Mouse (Mus musculus) Patski (cell line): ENCODE results near the gene Fam163b. TPM values are rescaled to one million over a fixed set of nuclear protein-coding genes. Genes with fewer than 3 reads are reported as not detected.

Source experiments
- ATAC-seq: fragments of 100-300 bp; one replicate; pipeline ENCODE4 v1.8.0; 2021
- CTCF ChIA-PET: fragments of 350-600 bp; sonication (Branson Sonifier 250); formaldehyde crosslinking; loops from one replicate; lab custom pipeline; 2022; ENCODE audit warnings: inconsistent platforms; lab: Charles Lee
- POLR2A ChIA-PET: fragments of 350-600 bp; sonication (Branson Sonifier 250); formaldehyde crosslinking; loops from one replicate; lab custom pipeline; 2022; ENCODE audit warnings: antibody characterized with exemption, inconsistent platforms; lab: Charles Lee
- DNase-seq: peaks from one replicate; pipeline ENCODE4 v3.0.0-alpha.2; 2011; ENCODE audit warnings: low read depth, low spot score
- H3K27me3 ChIP-seq: fragments of 371-371 bp; one replicate; pipeline ENCODE4 v1.5.1; 2021
- CTCF ChIP-seq: fragments of 100-300 bp; IDR thresholded peaks from one replicate; pipeline ENCODE4 v1.5.1; 2021
- in situ Hi-C: fragments of 300-500 bp; cut with MboI; formaldehyde crosslinking; loops from 3 replicates; pipeline ENCODE4 v1.11.1; 2018; ENCODE audit warnings: low pct_unique_long_range_greater_than_20kb, mixed read lengths
- polyA plus RNA-seq: library from polyadenylated mRNA; unstranded; gene quantifications from one replicate; pipeline ENCODE4 v1.2.3, GENCODE M21; 2021

Fam163b gene
- polyA plus RNA-seq, 1 experiment from 2014 or later, result not detected

DNA sequence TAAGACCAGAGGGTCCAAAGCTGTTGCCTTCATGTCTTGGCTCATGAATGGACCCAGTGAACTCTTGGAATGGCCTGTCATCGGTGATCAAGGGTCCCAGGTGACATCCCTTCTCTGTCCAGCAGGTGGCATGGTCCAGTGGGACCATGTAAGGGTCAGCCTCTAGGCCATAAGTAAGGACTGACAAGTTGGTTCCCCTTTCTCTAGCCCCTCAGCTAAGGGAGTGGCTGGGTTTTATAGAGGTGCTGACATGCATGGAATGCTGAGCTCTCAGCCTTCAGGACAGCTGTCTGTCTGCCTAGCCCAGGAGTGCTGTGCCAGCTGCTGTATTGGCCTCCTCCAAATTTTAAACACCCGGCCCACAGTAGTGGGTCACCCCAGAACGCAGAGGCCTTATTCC is 66.8 kb downstream of the Fam163b start:
- POLR2A ChIA-PET, result interaction anchor here (1.2 kb wide), 1 partner anchor 8 kb away, joined by 5 read pairs; no protein-coding TSS in a partner anchor
- ATAC-seq (no peak), DNase-seq (no peak)
- in situ Hi-C loops, result loop anchor here (5.0 kb wide), 1 partner anchor 157 kb away; no protein-coding TSS in a partner anchor
- no peak for TF ChIP-seq CTCF
- CTCF ChIA-PET, result interaction anchor here (0.9 to 1.9 kb wide), 4 partner anchors 11 to 161 kb away, joined by 3 to 8 read pairs (median 3); no protein-coding TSS in a partner anchor
- H3K27me3 ChIP-seq, result peaks cover 17% of the 10 kb centered on the region

DNA sequence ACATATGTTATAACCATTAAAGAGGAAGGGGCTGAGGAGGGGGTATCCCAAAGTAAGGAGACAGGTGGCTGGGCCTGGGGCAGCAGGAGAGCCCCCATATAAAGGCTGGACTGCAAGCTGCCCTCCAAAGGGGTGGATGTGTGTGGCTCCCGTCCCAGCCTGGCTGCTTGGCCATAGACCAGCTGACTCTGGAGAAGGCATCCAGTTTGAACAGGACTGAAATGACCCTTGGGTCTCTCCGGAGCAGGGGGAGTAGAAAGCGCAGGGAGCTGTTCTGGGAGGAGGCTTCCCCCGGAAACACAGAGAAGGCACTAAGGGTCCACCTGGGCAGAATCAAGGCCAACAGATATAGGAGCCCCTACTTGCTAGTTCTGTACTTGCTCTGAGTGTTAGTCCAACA is 67.5 kb downstream of the Fam163b start:
- no peak for TF ChIP-seq CTCF
- in situ Hi-C loops, result loop anchor here (5.0 kb wide), 1 partner anchor 157 kb away; no protein-coding TSS in a partner anchor
- DNase-seq, result no peak
- ChIA-PET POLR2A (interaction anchor here (1.2 kb wide), 1 partner anchor 9 kb away, joined by 5 read pairs; no protein-coding TSS in a partner anchor), CTCF (no interaction called here)
- H3K27me3 ChIP-seq, result peaks cover 17% of the 10 kb centered on the region
- ATAC-seq, result no peak

DNA sequence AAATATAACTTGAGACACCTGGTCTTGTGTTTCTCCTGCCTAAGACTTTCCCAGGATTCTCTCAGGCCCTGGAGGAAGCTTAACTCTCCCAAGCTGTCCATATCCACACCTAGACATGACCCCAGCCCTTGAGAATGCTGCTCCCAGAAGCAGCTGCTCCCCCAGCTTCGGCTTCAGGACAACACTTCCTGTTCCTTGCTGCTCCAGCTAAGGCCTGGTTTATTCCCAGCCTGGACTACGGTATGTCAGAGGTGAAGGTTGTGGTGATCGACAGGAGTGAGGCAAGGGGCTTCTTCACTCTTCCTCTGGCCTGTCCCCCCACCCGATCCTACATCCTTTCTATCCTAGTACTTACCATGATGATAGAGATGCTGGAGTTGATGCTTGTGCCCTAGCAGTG is 68.9 kb downstream of the Fam163b start:
- in situ Hi-C loops, result no loop called here
- peaks cover 10% of the 10 kb centered on the region for H3K27me3 ChIP-seq
- ChIA-PET POLR2A (no interaction called here), CTCF (interaction anchor here (1.2 kb wide), 1 partner anchor 42 kb away, joined by 3 read pairs; no protein-coding TSS in a partner anchor)
- ATAC-seq, result no peak
- no peak for TF ChIP-seq CTCF
- no peak for DNase-seq

DNA sequence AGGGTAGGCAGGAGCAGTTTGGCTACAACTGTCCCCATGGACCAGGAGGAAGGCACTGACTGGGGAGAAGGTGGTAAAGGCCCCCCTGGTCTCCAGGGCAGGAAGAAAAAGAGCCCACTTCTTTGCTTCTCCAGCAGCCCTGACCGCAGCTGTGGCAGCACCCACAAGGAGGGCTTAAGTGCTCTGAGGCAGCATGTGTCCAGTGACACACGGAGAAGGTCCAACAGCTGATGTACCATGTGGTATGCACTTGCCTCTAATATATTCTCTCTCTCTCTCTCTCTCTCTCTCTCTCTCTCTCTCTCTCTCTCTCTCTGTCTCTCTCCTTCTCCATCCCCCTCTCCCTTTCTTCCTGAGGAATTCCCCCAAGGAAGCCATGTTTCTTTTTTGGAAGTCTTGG is 70.3 kb downstream of the Fam163b start, which contains the start of gene Mymk:
Gene Mymk, minus strand, starts transcription at position 202 of the 400 bp plus-strand sequence.
- no peak for TF ChIP-seq CTCF
- in situ Hi-C loops, result no loop called here
- POLR2A ChIA-PET, result interaction anchor here (1.0 kb wide), 1 partner anchor 11 kb away, joined by 3 read pairs; no protein-coding TSS in a partner anchor
- no peak for ATAC-seq
- CTCF ChIA-PET, result no interaction called here
- DNase-seq, result no peak
- H3K27me3 ChIP-seq, result peaks cover 5% of the 10 kb centered on the region

DNA sequence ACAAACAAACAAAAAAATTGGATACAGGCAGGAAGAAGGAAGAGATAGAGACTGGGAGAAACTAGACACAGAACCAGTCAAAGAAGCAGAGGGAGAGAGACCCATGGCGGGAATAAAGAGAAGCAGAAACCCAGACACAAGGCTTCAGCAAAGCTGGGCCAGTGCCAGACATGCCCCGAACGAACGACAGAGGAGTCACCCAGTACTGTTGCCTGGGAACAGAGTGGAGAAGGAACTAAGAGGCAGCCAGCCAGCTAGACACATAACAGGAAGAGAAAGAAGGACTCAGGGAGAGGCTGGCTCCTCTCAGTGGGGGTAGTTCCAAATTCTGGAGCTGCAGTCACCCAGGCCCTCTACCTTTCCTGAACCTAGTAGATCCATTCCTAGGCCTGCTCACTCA is 71.2 kb downstream of the Fam163b start:
- in situ Hi-C loops, result no loop called here
- no peaks in the 10 kb centered on the region for H3K27me3 ChIP-seq
- no peak for DNase-seq
- no peak for ATAC-seq
- CTCF ChIA-PET, result no interaction called here
- no peak for TF ChIP-seq CTCF
- POLR2A ChIA-PET, result interaction anchor here (1.0 kb wide), 1 partner anchor 12 kb away, joined by 3 read pairs; no protein-coding TSS in a partner anchor

DNA sequence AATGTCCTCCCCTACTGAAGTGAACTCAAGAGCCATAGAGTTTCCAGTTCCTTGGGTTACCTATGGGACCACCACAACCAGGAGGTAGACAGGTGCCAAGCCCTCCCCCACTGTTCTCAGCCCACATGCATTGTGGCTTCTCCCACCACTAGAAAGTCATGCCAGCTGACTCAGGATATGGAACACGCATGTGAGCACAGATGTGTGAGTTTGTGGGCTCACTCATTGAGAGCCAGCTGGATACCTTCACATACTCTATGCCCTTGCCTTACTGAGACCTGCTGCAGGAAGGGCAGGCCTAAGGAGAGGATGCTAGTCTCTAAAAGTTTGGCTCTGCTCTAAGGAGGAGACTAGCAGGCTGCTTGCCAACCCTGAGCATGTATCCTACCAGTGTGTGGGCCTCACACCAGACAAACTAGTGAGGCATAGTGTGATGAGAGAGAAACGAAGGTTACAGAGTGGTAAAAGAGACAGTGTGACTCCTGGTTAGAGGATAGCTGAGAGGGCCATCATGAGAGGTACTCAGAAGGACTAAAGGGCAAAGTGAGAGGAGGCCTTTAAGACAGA is 72.0 kb downstream of the Fam163b start:
- ATAC-seq (no peak), DNase-seq (no peak)
- H3K27me3 ChIP-seq, result no peaks in the 10 kb centered on the region
- no peak for TF ChIP-seq CTCF
- POLR2A ChIA-PET, result no interaction called here
- CTCF ChIA-PET, result interaction anchor here (0.9 kb wide), 1 partner anchor 8 kb away, joined by 3 read pairs; no protein-coding TSS in a partner anchor
- in situ Hi-C loops, result no loop called here

DNA sequence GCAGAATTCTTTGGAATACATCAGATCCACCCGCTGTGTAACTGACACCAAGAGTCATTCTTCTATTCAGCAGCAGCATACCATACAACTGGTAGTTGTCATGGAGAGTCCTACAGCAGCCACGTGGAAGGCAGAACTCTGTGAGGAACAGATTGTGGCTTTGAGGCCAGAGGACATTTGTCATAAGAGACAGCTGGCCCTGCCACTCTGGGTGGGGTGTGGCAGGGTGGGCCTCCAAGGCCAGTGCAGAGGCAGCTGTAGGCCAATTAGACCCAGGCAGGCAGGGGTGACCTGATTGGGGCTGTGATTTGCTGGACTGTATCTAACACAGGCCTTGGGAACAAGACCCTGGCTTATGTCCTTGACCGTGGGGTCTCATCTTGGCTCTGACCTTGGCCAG is 72.6 kb downstream of the Fam163b start:
- DNase-seq, result no peak
- ChIA-PET POLR2A (no interaction called here), CTCF (interaction anchor here (0.9 kb wide), 1 partner anchor 9 kb away, joined by 3 read pairs; no protein-coding TSS in a partner anchor)
- TF ChIP-seq CTCF, result no peak
- in situ Hi-C loops, result no loop called here
- no peaks in the 10 kb centered on the region for H3K27me3 ChIP-seq
- no peak for ATAC-seq

DNA sequence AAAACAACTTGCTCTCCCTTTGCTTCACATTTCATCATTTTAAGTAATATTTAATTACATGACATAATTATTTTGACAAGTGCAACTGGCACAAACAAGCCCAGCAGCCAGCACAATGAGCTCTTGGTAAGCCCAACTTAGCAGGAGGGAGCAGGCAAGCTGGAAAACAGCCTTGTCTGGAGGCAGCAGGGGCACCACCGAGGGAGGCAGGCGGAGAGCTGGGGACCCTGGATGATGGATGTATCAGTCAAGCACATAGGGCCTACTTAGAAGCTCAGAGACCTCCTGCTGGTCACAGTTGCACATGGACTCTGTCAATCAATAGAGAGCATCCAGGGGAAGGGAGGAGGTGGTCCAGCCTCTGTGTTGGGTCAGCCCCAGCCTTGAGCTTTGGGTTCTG is 74.3 kb downstream of the Fam163b start:
- ChIA-PET CTCF (interaction anchor here (0.9 kb wide), 1 partner anchor 11 kb away, joined by 4 read pairs; the partner anchor contains the start of gene Adamtsl2), POLR2A (interaction anchor here (0.8 kb wide), 1 partner anchor 10 kb away, joined by 3 read pairs; no protein-coding TSS in a partner anchor)
- H3K27me3 ChIP-seq, result no peaks in the 10 kb centered on the region
- in situ Hi-C loops, result no loop called here
- TF ChIP-seq CTCF, result no peak
- DNase-seq, result no peak
- ATAC-seq, result no peak

DNA sequence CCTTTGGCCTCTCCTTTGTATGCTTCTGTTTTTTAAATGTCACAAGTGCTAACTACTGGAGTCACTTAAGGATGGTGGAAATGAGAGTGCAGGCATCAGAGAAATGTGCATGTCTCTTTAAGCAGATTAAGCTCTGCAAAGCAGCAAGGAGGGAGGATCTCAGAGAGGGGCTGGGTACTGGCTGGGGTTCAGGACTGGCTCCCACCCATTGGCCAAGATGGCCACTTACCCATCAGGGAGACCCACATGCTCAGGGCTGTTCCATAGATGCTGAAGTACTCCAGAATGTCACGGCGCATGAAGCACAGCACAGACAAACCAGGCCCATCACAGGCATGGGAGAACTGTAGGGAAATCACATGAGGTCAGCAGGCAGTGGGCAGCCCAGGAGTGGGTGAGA is 75.2 kb downstream of the Fam163b start:
- H3K27me3 ChIP-seq, result no peaks in the 10 kb centered on the region
- DNase-seq (no peak), ATAC-seq (no peak)
- TF ChIP-seq CTCF, result no peak
- in situ Hi-C loops, result no loop called here
- CTCF ChIA-PET, result interaction anchor here (0.8 kb wide), 1 partner anchor 23 kb away, joined by 3 read pairs; no protein-coding TSS in a partner anchor
- POLR2A ChIA-PET, result no interaction called here

Other genes starting within 250 kb of the Fam163b start
- gene Surf6, start 239.6 kb downstream of the Fam163b start, polyA plus RNA-seq, result 25.2 TPM
- 47.1 TPM for gene Med22, start 231.8 kb downstream of the Fam163b start, polyA plus RNA-seq
- 697 TPM for gene Rpl7a, start 231.7 kb downstream of the Fam163b start, polyA plus RNA-seq
- 52.0 TPM for gene Surf2, start 226.1 kb downstream of the Fam163b start, polyA plus RNA-seq
- gene Surf1, start 226.0 kb downstream of the Fam163b start, polyA plus RNA-seq, result 72.2 TPM
- gene Surf4, start 208.6 kb downstream of the Fam163b start, polyA plus RNA-seq, result 181 TPM
- 0.06 TPM for gene Stkld1, start 208.4 kb downstream of the Fam163b start, polyA plus RNA-seq
- 51.8 TPM for gene Rexo4, start 178.1 kb downstream of the Fam163b start, polyA plus RNA-seq
- gene Adamts13, start 169.1 kb downstream of the Fam163b start, polyA plus RNA-seq, result 0.04 TPM
- gene Cacfd1, start 132.6 kb downstream of the Fam163b start, polyA plus RNA-seq, result 47.6 TPM
- gene Slc2a6, start 114.5 kb downstream of the Fam163b start, polyA plus RNA-seq, result 0.21 TPM
- gene Mymk, start 70.3 kb downstream of the Fam163b start, polyA plus RNA-seq, result 0.22 TPM
- 0.49 TPM for gene Adamtsl2, start 63.1 kb downstream of the Fam163b start, polyA plus RNA-seq
- not detected for gene Dbh, start 22.7 kb upstream of the Fam163b start, polyA plus RNA-seq
- gene Sardh, start 105.8 kb upstream of the Fam163b start, polyA plus RNA-seq, result 9.4 TPM